Mouse (Mus musculus) megakaryocyte, embryonic 14.5 days (primary cell): ENCODE measurements around the gene Olfr97.

Experiments
- FLI1 ChIP-seq: IDR thresholded peaks from 2 replicates; pipeline ENCODE4 v1.6.1; 2012; ENCODE audit warnings: low read length, inconsistent platforms, mixed read lengths
- GATA1 ChIP-seq: IDR thresholded peaks from 3 replicates; pipeline ENCODE4 v1.6.1; 2012; ENCODE audit warnings: mixed read lengths, low read length, inconsistent platforms, borderline replicate concordance

GRCm38 (mm10) chr17:37213018-37213417 lies 24.1 kb downstream of the Olfr97 start, which contains the start of gene Olfr95:
- no peak for TF ChIP-seq GATA1
- TF ChIP-seq FLI1, result no peak
